Mouse (Mus musculus) cerebellum, adult (tissue): Measurements from ENCODE around the gene Chrnb2.

Source experiments
- ATAC-seq: cut with Nextera tagmentation; 2 replicates; pipeline ENCODE4 v1.9.2; 2017; ENCODE audit warnings: mild to moderate bottlenecking, moderate library complexity, mixed read lengths; ENCODE audit not compliant: insufficient number of reproducible peaks, low FRiP score, low TSS enrichment

The Chrnb2 gene

DNA sequence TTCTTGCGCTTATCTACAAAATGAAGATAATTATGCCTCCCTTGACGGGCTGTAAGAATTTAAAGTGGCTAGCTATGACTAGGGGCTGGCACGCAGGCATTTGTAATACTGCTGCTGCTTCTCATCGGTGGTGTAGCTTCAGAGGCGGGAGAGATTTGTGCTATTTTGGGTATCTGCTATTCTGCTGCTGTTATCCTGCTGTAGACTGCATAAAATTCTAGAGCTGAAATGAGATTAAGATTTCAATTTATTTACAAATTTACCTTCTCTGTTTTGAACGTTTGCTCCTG is 48.5 kb downstream of the Chrnb2 start:
- ATAC-seq: no peak

DNA sequence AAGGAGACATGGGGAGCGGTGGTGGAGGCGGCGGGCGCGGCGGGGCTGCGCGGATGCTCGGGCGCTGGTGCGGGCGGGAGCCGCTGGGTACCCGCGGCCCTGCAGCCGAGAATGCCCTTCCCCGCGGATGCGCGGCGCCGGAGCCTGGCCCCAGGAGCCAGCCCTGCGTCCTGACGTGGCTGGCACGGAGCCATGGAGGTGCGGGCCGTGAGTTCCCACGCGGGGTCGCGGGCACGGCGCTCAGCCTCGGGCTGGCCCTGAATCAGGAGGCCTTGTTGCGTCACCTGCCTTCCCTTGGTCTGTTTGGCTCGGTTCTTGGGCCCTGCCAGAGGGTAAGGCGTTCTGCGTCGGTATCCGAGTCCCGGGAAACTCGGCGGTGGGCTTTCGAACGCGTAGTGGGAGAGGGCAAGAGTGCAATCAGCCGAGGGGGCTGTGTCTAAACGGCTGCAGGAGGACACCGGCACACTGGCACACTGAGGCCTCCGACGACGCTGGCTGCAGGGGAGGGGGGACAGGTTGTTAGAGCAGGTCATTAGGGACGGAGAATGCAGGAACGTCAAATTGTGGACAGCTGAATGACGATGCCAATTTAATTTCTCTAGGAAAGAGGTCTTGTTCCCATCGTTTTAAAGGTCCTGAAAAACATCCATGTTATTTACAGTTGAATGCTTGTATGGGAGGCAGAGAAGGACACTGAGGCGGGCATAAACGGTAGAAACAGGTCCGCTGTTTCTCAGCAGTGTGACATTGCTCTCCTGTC is 49.0 kb downstream of the Chrnb2 start:
- ATAC-seq: peak; percentile 65; the same call in 1 of the 2 replicates

DNA sequence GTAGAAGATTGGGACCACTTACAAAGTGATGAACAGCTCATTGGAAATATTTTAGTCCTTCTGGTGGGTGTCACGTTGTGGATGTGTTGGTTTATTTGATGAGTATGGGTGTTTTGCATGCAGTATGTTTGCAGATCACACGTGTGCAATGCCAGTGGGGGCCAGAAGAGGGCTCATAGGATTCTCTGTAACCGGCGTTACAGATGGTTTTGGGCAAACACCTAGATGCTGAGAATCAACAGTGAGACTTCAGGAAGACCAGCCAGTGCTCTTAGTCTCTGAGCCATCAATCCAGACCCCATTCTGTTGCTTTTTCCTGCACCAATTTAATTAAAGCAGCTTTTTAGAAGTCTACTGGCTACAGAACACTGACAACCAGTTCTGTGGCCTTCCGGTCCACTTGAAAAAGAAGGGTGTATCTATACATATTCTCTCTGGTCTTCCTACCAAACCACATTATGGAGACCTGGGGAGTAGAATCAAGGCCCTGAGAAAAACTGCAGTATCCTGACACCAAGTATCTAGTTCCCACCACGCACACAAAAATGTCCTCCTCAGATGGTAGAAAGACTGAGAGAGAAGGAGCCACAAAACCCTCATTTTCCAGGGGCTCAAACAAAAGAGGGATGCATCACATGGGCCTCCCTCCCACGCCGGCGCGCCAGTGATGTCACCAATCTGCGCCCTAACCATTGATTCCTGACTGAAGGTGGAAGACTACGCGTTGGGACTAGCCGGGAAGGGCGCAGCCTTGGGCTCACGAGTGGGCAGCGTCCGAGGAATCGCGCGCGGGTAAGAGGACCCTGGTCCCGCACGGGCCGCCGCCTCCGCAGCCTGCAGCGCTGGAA is 49.8 kb downstream of the Chrnb2 start, which contains the start of gene Adar:
Gene Adar (plus strand): TSS at position 664 of the 848 bp plus-strand sequence.
- ATAC-seq: peak; percentile 91

DNA sequence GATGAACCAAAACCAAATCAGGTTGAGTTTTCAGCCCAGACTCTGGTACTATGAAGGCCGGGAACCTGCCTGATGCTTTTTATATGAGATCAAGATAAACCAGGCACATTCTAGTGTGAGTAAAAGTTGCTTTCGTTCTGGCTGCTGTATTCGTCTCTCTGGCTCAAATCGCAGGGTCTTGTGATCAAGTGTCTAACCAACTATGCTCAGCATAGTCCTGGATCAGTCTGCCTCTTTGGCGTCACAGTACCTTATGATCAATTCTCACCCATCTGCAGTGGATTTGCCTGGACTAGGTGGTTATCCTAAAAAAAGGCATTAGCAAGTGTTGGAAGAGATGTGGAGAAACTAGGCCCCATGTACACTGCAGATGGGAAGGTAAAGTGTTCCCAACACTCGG is 60.4 kb downstream of the Chrnb2 start:
- ATAC-seq: no peak

DNA sequence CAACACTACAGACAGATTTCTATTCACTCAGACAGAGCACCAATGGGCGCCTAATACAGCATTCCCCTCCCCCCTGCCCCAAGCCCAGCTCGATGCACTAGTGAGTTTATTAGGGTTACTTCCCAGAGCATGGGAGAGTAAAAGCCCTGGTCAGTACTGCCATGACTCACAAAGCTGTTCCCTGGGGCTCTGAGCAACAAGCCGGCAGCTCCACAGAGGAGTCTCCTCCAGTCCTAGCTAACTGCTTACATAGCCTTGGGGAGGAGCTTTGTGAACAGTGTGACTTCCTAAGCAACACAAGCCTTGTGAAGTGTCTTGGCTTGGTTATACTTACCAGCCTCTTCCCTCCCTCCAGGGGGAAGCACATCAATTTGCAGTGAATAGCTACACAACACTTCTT is 60.8 kb downstream of the Chrnb2 start:
- ATAC-seq: no peak

DNA sequence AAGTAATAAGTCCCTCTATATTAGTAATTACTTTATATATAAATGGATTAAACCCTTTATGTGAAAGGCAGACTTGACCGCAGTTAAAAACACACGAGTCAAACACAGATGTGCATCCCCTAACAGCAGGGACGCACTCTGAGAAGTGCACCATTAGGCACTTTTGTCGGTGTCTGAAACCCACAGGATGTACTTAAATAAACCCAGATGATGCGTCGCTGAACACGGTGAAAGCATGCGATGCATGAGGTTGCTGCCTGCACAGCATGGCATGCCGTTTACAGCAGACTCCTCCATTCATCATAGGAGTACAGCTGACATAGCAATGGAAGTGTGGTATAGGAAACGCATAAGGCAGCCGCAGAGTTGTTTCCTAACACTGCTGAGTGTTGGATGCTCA is 64.0 kb downstream of the Chrnb2 start:
- no peak for ATAC-seq

DNA sequence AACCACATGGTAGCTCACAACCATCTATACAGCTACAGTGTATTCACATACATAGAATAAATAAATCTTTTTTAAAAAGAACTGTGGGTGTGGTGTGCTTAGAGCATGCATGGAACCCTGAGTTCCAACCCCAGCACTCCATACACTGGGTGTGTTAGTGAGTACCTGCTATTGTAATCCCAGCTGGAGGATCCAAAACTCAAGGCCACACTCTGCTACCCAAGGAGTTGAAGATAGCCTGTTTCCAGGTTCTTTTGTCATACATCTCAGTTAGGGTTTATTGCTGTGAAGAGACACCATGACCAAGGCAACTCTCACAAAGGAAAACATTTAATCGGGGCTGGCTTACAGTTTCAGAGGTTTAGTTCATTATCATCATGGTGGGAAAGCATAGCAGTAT is 65.5 kb downstream of the Chrnb2 start:
- no peak for ATAC-seq
